Mouse (Mus musculus): ENCODE measurements around the gene Wnt5b. TPM values are rescaled to one million over a fixed set of nuclear protein-coding genes. Genes with fewer than 3 reads are reported as not detected.

Gene Wnt5b
- total and polyA plus RNA-seq, 3 experiments, result 0.04 TPM; not detected in 2

DNA sequence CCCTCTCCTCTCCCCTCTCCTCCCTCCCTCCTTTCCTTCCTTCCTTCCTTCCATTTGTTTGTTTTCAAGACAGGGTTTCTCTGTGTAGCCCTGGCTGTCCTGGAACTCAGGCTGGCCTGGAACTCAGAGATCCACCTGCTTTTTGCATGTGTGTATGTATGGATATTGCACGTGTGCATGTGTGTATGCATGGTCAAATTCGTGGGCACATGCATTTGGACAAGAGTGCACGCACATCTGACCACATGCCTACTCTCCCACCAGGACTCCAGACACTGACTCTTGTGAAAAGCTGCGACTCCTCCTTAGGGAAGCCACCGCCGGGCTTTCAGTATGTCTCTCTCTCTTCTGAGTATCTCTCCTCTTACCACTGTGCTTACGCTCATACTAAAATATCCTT is 126.3 kb downstream of the Wnt5b start:
- TF ChIP-seq ZMIZ1 (IDR thresholded peaks at IDR 0.05; ENCODE audit: low read depth, low read length), result no peak
- TF ChIP-seq POLR2AphosphoS5 (IDR thresholded peaks at IDR 0.05; ENCODE audit: borderline replicate concordance, low read depth, low read length), result no peak
- no peak for TF ChIP-seq MYC (IDR thresholded peaks at IDR 0.05; ENCODE audit: low read depth, low read length)
- TF ChIP-seq TBP (IDR thresholded peaks at IDR 0.05; ENCODE audit: low read depth, low read length), result no peak
- no peak for TF ChIP-seq CTCF (IDR thresholded peaks at IDR 0.05 in 2 of 3, conservative IDR thresholded peaks at IDR 0.05 in 1 of 3; ENCODE audit: control insufficient read depth in 1 of 3, insufficient read depth in 1 of 3, low read depth in 2 of 3, low read length in 3 of 3, poor library complexity in 1 of 3, severe bottlenecking in 1 of 3)
- no peak for TF ChIP-seq RAD21 (IDR thresholded peaks at IDR 0.05; ENCODE audit: low read depth, low read length)
- no peak for TF ChIP-seq EP300 (IDR thresholded peaks at IDR 0.05; ENCODE audit: low read depth in 1 of 2, low read length in 2 of 2)
- TF ChIP-seq USF1 (IDR thresholded peaks at IDR 0.05; ENCODE audit: low read depth, low read length), result no peak
- no peak for TF ChIP-seq RCOR1 (IDR thresholded peaks at IDR 0.05; ENCODE audit: low read depth, low read length)
- no peak for TF ChIP-seq UBTF (IDR thresholded peaks at IDR 0.05; ENCODE audit: borderline replicate concordance, insufficient read depth, low read depth, low read length)
- no peak for TF ChIP-seq TCF12 (IDR thresholded peaks at IDR 0.05; ENCODE audit: low read depth, low read length)
- no peak for TF ChIP-seq CHD2 (IDR thresholded peaks at IDR 0.05; ENCODE audit: low read length)
- TF ChIP-seq HCFC1 (IDR thresholded peaks at IDR 0.05; ENCODE audit: low read depth, low read length), result no peak
- no peak for TF ChIP-seq JUND (IDR thresholded peaks at IDR 0.05; ENCODE audit: low read depth, low read length)
- no peak for TF ChIP-seq GATA1 (IDR thresholded peaks at IDR 0.05; ENCODE audit: low read depth, low read length)
- TF ChIP-seq E2F4 (IDR thresholded peaks at IDR 0.05; ENCODE audit: borderline replicate concordance, low read depth, low read length), result no peak
- TF ChIP-seq GABPA (IDR thresholded peaks at IDR 0.05; ENCODE audit: low read depth, low read length), result no peak
- TF ChIP-seq SMC3 (IDR thresholded peaks at IDR 0.05; ENCODE audit: low read depth, low read length), result no peak
- no peak for TF ChIP-seq SIN3A (IDR thresholded peaks at IDR 0.05; ENCODE audit: low read length)
- TF ChIP-seq TAL1 (IDR thresholded peaks at IDR 0.05; ENCODE audit: low read length), result no peak
- Histone ChIP-seq H3K4me3 (ENCODE audit: control insufficient read depth in 1 of 2, insufficient read depth in 1 of 2, low read depth in 2 of 2, low read length in 2 of 2) (no peak overlapping the region), H3K4me1 (ENCODE audit: control insufficient read depth in 1 of 2, insufficient read depth in 2 of 2, low read length in 2 of 2) (peaks cover 4 to 5% of the 10 kb centered on the region in 2 experiments; a peak in 2 of 4 replicates), H3K9ac (ENCODE audit: control insufficient read depth, low read depth, low read length, poor library complexity, severe bottlenecking) (no peak overlapping the region), H3K27ac (ENCODE audit: control insufficient read depth, low read depth, low read length) (no peak overlapping the region), H3K36me3 (ENCODE audit: control insufficient read depth in 1 of 2, insufficient read depth in 2 of 2, low read length in 2 of 2) (peaks cover 0 to 4% of the 10 kb centered on the region in 2 experiments; a peak in 1 of 4 replicates), H3K27me3 (ENCODE audit: control insufficient read depth in 1 of 2, insufficient read depth in 2 of 2, low read length in 2 of 2) (no peaks in the 10 kb centered on the region; a peak in 1 of 4 replicates), H3K79me2 (ENCODE audit: control insufficient read depth, insufficient read depth, low read length, poor library complexity) (no peaks in the 10 kb centered on the region), H3K9me3 (replicated peaks; ENCODE audit: insufficient read depth, low read length) (no peaks in the 10 kb centered on the region)
- no peak for DNase-seq (ENCODE audit: low read depth, low spot score)

DNA sequence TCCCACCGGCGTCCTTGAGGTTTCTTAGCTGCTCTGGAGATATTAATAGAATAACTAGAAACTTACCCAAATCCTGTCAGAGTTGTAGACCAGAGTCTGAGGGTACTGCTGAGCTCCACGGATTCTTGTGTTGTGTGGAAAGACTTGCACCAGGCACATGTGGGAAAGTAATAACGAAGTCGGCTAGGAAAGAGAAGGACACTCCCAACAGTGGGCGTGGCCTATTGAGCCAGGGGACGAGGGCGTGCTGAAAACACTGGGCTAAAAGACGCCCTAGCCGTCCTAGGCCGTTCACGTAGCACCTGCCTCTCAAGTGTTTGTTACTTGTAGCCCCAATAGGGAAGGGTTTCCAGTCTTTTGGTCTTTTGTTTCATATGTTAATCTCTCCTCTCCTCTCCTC is 126.8 kb downstream of the Wnt5b start, which contains the start of gene Adipor2:
Adipor2 (minus strand) TSS at position 351 of the 400 bp plus-strand sequence.
- Histone ChIP-seq H3K36me3 (ENCODE audit: control insufficient read depth in 1 of 2, insufficient read depth in 2 of 2, low read length in 2 of 2) (peaks cover 0 to 4% of the 10 kb centered on the region in 2 experiments; a peak in 1 of 4 replicates), H3K27ac (ENCODE audit: control insufficient read depth, low read depth, low read length) (no peak within 1 kb of the TSS), H3K4me1 (ENCODE audit: control insufficient read depth in 1 of 2, insufficient read depth in 2 of 2, low read length in 2 of 2) (peaks cover 4 to 5% of the 10 kb centered on the region in 2 experiments; a peak in 2 of 4 replicates), H3K9ac (ENCODE audit: control insufficient read depth, low read depth, low read length, poor library complexity, severe bottlenecking) (peak within 1 kb of the TSS; percentile 42), H3K27me3 (ENCODE audit: control insufficient read depth in 1 of 2, insufficient read depth in 2 of 2, low read length in 2 of 2) (no peaks in the 10 kb centered on the region; a peak in 1 of 4 replicates), H3K9me3 (replicated peaks; ENCODE audit: insufficient read depth, low read length) (no peaks in the 10 kb centered on the region), H3K4me3 (ENCODE audit: control insufficient read depth in 1 of 2, insufficient read depth in 1 of 2, low read depth in 2 of 2, low read length in 2 of 2) (peak within 1 kb of the TSS; percentile 44 to 94), H3K79me2 (ENCODE audit: control insufficient read depth, insufficient read depth, low read length, poor library complexity) (no peaks in the 10 kb centered on the region)
- peak; percentile 83 for DNase-seq (ENCODE audit: low read depth, low spot score)
- no peak for TF ChIP-seq TCF12 (IDR thresholded peaks at IDR 0.05; ENCODE audit: low read depth, low read length)
- peak; percentile 71 for TF ChIP-seq MAX (IDR thresholded peaks at IDR 0.05; ENCODE audit: low read length)
- 0 out of 2 replicates have a peak, but pooled peaks have one; percentile 41 for TF ChIP-seq SIN3A (IDR thresholded peaks at IDR 0.05; ENCODE audit: low read length)
- TF ChIP-seq MXI1 (IDR thresholded peaks at IDR 0.05; ENCODE audit: low read depth, low read length), result peak; percentile 59; the same call in 1 of the 2 replicates
- 0 out of 2 replicates have a peak, but pooled peaks have one; percentile 29 for TF ChIP-seq MAZ (IDR thresholded peaks at IDR 0.05; ENCODE audit: low read depth, low read length)
